Mouse (Mus musculus): ENCODE results near the gene Rbm20.
"Not testable (repeated sequence)": the region's sequence is repeated elsewhere in the genome, so short reads cannot be mapped to it uniquely, and the experiment has no call there.

The Rbm20 gene

GRCm38 (mm10) chr19:53789571-53789970 lies 112.5 kb downstream of the Rbm20 start:
- DNase-seq (ENCODE audit: extremely low read depth, low read depth): no peak

GRCm38 (mm10) chr19:53791751-53792720 lies 114.9 kb downstream of the Rbm20 start:
- DNase-seq (ENCODE audit: extremely low read depth, low read depth): no peak

- DNase-seq (ENCODE audit: extremely low read depth, low read depth): no peak
Observed at GRCm38 (mm10) chr19:53792976-53793897, 116.1 kb downstream of the Rbm20 start.

GRCm38 (mm10) chr19:53793994-53794890 lies 117.1 kb downstream of the Rbm20 start:
- DNase-seq (ENCODE audit: extremely low read depth, low read depth): no peak

GRCm38 (mm10) chr19:53794996-53795395 lies 117.9 kb downstream of the Rbm20 start:
- DNase-seq (ENCODE audit: extremely low read depth, low read depth): no peak

GRCm38 (mm10) chr19:53796020-53796419 lies 118.9 kb downstream of the Rbm20 start:
- DNase-seq (ENCODE audit: extremely low read depth, low read depth): no peak

GRCm38 (mm10) chr19:53797770-53798169 lies 120.7 kb downstream of the Rbm20 start:
- no peak for DNase-seq (ENCODE audit: extremely low read depth, low read depth)

- peak; percentile 85 for DNase-seq (ENCODE audit: extremely low read depth, low read depth)
Observed at GRCm38 (mm10) chr19:53799885-53800284, 122.8 kb downstream of the Rbm20 start.

GRCm38 (mm10) chr19:53800365-53800999 lies 123.4 kb downstream of the Rbm20 start:
- DNase-seq (ENCODE audit: extremely low read depth, low read depth): peak; percentile 73

- no peak for DNase-seq (ENCODE audit: extremely low read depth, low read depth)
Observed at GRCm38 (mm10) chr19:53801380-53801779, 124.3 kb downstream of the Rbm20 start.

- peak; percentile 99 for DNase-seq (ENCODE audit: extremely low read depth, low read depth)
Observed at GRCm38 (mm10) chr19:53801789-53802683, 124.9 kb downstream of the Rbm20 start.

- no peak for DNase-seq (ENCODE audit: extremely low read depth, low read depth)
Observed at GRCm38 (mm10) chr19:53803954-53804353, 126.8 kb downstream of the Rbm20 start.

- DNase-seq (ENCODE audit: extremely low read depth, low read depth): no peak
Observed at GRCm38 (mm10) chr19:53805063-53805462, 128.0 kb downstream of the Rbm20 start.

- no peak for DNase-seq (ENCODE audit: extremely low read depth, low read depth)
Observed at GRCm38 (mm10) chr19:53806126-53806525, 129.0 kb downstream of the Rbm20 start.

GRCm38 (mm10) chr19:53806526-53807275 lies 129.6 kb downstream of the Rbm20 start:
- not testable (repeated sequence) for DNase-seq (ENCODE audit: extremely low read depth, low read depth)

GRCm38 (mm10) chr19:53807276-53807801 lies 130.2 kb downstream of the Rbm20 start:
- no peak for DNase-seq (ENCODE audit: extremely low read depth, low read depth)

GRCm38 (mm10) chr19:53808041-53808777 lies 131.1 kb downstream of the Rbm20 start:
- DNase-seq (ENCODE audit: extremely low read depth, low read depth): peak; percentile 93
